Mouse (Mus musculus): ENCODE results near the gene Cyth1.

Cyth1 gene

GRCm38 (mm10) chr11:118248150-118249011 is at the start of gene Cyth1:
TSS of gene Cyth1 (minus strand) at chr11:118248592.
- DNase-seq (ENCODE audit: low read depth, low spot score): peak; percentile 99

GRCm38 (mm10) chr11:118297967-118298366 is 49.6 kb upstream of the Cyth1 start:
- DNase-seq (ENCODE audit: low read depth, low spot score): peak; percentile 47

GRCm38 (mm10) chr11:118295026-118295425 is 46.6 kb upstream of the Cyth1 start:
- no peak for DNase-seq (ENCODE audit: low read depth, low spot score)

- no peak for DNase-seq (ENCODE audit: low read depth, low spot score)
Measured at GRCm38 (mm10) chr11:118292671-118293070, 44.3 kb upstream of the Cyth1 start.

- DNase-seq (ENCODE audit: low read depth, low spot score): peak; percentile 100
Measured at GRCm38 (mm10) chr11:118289999-118290889, 41.9 kb upstream of the Cyth1 start, which contains the start of gene Usp36. TSS of gene Usp36 (minus strand) at chr11:118290244.

- DNase-seq (ENCODE audit: low read depth, low spot score): no peak
Measured at GRCm38 (mm10) chr11:118289562-118289961, 41.2 kb upstream of the Cyth1 start.

- DNase-seq (ENCODE audit: low read depth, low spot score): peak; percentile 49
Measured at GRCm38 (mm10) chr11:118289037-118289511, 40.7 kb upstream of the Cyth1 start.

GRCm38 (mm10) chr11:118287573-118287972 is 39.2 kb upstream of the Cyth1 start:
- no peak for DNase-seq (ENCODE audit: low read depth, low spot score)

- no peak for DNase-seq (ENCODE audit: low read depth, low spot score)
Measured at GRCm38 (mm10) chr11:118286434-118286833, 38.0 kb upstream of the Cyth1 start.

GRCm38 (mm10) chr11:118285791-118286190 is 37.4 kb upstream of the Cyth1 start:
- no peak for DNase-seq (ENCODE audit: low read depth, low spot score)

- DNase-seq (ENCODE audit: low read depth, low spot score): no peak
Measured at GRCm38 (mm10) chr11:118280218-118280617, 31.8 kb upstream of the Cyth1 start.

- DNase-seq (ENCODE audit: low read depth, low spot score): no peak
Measured at GRCm38 (mm10) chr11:118276328-118276727, 27.9 kb upstream of the Cyth1 start.

GRCm38 (mm10) chr11:118275092-118275491 is 26.7 kb upstream of the Cyth1 start:
- DNase-seq (ENCODE audit: low read depth, low spot score): no peak

- peak; percentile 63 for DNase-seq (ENCODE audit: low read depth, low spot score)
Measured at GRCm38 (mm10) chr11:118269827-118270226, 21.4 kb upstream of the Cyth1 start.

- peak; percentile 69 for DNase-seq (ENCODE audit: low read depth, low spot score)
Measured at GRCm38 (mm10) chr11:118266666-118267046, 18.3 kb upstream of the Cyth1 start.

GRCm38 (mm10) chr11:118266044-118266665 is 17.8 kb upstream of the Cyth1 start:
- DNase-seq (ENCODE audit: low read depth, low spot score): peak; percentile 36

- DNase-seq (ENCODE audit: low read depth, low spot score): peak; percentile 35
Measured at GRCm38 (mm10) chr11:118265621-118266020, 17.2 kb upstream of the Cyth1 start.

- no peak for DNase-seq (ENCODE audit: low read depth, low spot score)
Measured at GRCm38 (mm10) chr11:118263146-118263545, 14.8 kb upstream of the Cyth1 start.

GRCm38 (mm10) chr11:118260081-118260480 is 11.7 kb upstream of the Cyth1 start:
- DNase-seq (ENCODE audit: low read depth, low spot score): peak; percentile 66

- DNase-seq (ENCODE audit: low read depth, low spot score): peak; percentile 34
Measured at GRCm38 (mm10) chr11:118259580-118259979, 11.2 kb upstream of the Cyth1 start.

GRCm38 (mm10) chr11:118256371-118256770 is 8.0 kb upstream of the Cyth1 start:
- no peak for DNase-seq (ENCODE audit: low read depth, low spot score)

All from CD4-positive, CD25-positive, alpha-beta regulatory T cell, adult 2 months (primary cell).